Mouse (Mus musculus): ENCODE data around the gene Il34.

GRCm38 (mm10) chr8:110718209-110718968 lies 87.3 kb downstream of the Il34 start:
- TF ChIP-seq POLR2A (IDR thresholded peaks at IDR 0.05; ENCODE audit: extremely low read depth, insufficient read depth, low read length) (no peak), CTCF (IDR thresholded peaks at IDR 0.05; ENCODE audit: extremely low read depth, insufficient read depth, low read length) (no peak)

Data from cortical plate, adult 2 months (tissue).